Mouse (Mus musculus): ENCODE measurements at regions not wholly inside any gene's neighbourhood (a gene's known extent, or its start where the extent isn't known, plus 50 kb on each side); places are given as distances from the start of the nearest gene placed in this dataset.
A peak's percentile ranks its signal among the peaks of the same experiment; 100 is the strongest.

DNA sequence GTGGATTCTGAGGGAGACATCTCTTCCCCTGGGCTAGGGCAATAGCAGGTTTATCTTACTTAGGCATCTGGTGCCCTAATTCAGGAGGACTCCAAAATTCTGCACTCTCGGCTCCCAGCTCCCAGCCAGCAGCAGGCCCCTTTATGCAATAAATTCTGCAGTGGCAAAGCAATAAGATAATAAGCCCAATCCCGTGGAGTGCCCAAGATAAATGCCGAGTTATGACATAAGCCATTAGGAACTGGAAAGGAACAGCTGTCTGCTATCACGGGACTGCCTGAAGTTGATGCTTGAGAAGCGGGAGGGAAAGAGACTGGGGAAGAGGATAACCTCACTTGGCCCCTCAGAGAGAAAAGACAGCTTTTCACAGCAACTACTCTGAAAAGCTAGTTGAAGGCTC is 159.0 kb downstream of the 1190002N15Rik start:
- DNase-seq (ENCODE audit: low read depth), result no peak

DNA sequence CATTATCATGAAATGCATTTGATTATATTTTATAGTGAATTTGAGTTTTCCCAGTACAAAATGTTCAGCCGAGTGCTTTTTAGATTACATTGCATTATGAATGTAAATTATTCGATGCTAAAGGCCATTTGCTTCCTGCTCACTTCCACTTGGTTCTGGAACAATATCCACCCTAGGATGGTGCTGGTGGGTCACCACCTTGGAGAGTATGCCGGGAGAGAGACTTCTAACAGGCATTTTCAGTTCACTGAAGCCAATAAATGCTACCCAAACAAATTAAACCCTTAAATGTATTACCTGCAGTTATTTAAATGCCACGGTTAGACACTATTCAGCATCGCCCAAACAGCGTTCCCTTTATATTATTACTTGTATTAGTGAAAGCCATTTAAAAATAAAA is 159.6 kb downstream of the 1190002N15Rik start:
- DNase-seq (ENCODE audit: low read depth), result no peak

DNA sequence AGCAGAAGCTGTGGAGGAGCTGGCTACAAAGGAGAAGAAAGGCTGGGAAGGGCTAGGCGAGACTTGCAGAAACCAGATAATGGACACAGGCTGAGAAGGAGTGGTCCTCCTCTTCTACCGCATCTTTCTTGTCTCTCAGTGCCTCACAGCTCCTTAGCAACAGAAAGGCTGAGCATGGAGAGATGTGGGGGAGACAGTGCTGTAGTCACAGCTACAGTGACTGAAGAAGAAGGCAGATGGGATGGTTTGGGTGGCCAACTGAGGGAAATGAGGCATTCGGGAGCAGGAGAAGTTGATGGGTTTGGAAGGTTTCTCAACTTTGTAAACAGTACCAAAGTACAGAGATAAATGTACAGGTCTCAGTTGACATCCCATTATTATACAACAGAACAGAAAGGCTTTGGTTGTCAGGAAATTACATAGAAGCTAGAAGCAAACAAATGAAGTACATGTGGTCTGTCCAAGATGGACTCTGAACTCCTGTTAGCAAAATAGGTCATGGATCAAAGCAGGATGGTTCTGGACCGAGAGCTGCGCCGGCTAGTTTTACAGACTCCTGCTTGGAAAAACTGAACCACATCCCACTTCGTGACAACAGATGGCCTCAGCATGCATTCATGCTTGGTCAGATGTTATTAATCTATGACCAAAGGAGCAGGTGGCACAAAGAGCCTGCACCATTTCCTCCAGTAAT is 160.4 kb downstream of the 1190002N15Rik start:
- no peak for DNase-seq (ENCODE audit: low read depth)

DNA sequence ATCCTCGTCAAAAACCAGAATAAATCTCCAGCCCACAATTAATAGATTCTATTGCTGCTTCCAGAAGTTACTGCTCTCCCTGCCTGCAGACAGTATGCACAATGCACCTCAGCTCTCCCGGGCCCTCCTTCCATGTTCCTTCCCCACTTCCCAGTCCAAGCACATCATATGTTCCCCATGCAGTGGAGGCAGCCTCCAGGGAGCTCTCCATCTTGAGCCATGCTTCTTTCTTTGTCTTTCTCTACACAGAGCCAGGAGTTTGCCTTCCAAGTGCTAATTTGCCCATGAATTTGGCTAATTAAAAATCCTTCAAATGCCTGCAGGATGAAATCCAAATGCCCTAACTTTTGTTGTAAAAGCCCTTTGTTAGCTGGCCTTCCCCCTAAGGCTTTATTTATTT is 166.9 kb downstream of the 1190002N15Rik start:
- no peak for DNase-seq (ENCODE audit: low read depth)

DNA sequence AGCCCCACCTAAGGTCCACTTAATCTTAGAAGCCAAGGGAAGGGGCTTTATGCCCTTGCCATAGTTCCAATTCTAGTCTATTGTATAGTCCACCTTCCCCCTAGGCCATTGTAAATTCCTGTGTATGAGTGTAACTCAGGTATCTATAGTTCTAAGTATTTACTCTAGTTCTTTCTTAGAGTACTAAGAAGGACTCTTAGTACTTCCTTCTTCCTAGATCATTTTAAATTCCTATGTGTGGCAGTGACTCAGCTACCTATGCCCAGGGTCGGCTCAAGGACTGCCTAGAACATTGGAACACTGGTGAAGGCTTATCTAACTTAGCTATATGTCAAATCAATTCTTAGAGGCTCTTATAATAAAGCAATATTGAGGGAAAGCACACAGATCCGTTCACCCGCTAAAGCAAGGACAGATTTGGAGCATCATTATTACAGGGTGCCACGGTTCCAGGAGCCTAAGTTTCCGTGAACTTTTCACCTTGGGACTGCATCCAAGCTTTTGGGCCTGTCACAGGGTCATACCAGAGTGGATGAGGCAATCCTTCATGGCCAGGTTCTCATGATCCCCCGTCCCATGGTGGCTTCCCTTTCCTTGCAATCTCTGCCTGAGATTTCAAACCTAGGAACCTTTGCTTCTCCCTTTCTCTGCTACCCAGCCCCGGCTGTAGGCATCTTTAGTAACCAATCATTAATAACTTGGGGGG is 169.5 kb downstream of the 1190002N15Rik start:
- DNase-seq (ENCODE audit: low read depth), result no peak

DNA sequence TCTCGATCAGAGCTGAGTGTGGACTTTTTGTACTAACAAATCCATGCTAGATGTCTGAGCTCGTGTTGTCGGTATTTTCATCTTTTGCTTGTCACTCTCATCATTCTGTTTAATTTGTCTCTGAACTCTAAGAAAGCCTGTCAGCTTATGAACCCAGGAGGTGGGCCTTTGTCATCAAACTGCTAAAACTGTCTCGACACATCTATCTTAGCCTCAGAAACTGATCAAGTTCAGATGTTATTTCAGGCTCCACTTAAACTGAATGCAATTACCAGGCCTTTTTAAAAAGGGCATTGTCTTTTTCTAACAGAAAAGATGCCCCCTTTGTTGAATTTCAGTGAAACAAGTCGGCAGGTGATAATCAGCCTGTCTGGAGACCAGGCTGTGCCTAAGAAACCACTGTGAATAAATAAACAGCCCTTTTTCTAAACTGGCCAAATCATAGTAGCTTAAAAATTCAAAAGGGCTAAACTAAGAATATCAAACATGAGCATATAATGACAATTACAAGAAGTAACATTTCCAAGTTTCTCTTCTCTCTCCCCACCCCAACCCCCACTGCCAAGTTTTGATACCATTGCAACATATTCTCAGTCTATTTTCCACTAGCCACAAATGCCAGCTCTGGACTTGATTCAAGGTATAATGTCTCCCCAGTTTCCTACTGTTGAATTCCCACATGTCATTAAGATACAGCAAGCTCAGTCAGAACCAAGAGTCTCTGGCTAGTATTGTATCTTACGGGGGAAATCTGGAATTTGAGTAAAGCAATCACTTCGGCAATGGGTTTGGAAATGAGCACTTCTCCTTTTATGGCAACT is 175.8 kb downstream of the 1190002N15Rik start:
- no peak for DNase-seq (ENCODE audit: low read depth)

DNA sequence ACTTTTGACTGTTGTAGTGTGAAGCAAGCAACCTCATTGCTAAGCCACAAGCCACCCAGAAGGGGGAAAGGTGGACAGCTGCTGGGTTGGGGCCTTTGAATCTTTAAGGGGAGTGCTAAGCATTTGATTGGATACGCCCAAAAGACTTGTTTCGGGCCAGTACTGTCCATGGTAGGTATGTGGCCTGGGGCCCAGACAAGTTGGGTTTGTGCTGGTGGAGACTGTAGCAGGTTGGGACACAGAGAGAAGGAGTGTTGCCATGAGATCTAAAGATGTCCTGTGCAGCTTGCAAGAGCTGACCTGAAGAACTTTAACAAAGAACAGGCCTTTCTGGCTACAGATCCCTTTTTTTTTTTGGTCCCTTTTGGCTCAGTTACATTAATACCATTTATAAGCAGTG is 176.9 kb downstream of the 1190002N15Rik start:
- DNase-seq (ENCODE audit: low read depth), result no peak

DNA sequence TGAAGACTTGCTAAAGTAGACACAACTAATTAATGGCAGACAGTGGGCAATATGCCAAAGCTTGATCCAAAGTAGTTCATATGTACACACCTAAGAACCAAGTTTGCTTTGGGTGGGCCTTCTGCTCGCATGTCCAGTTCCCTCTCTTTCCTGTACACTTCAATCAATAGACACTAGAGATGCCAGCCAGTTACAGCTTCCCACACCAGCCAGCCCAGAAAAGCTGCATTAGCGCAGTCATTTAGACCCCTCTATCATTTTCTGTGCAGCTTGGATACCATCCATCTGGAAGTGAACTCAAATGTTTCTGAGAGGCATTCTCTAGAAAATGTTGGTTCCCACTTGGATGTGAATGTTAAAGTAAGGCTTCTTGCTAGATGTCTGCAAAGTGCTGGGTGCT is 179.7 kb downstream of the 1190002N15Rik start:
- no peak for DNase-seq (ENCODE audit: low read depth)

DNA sequence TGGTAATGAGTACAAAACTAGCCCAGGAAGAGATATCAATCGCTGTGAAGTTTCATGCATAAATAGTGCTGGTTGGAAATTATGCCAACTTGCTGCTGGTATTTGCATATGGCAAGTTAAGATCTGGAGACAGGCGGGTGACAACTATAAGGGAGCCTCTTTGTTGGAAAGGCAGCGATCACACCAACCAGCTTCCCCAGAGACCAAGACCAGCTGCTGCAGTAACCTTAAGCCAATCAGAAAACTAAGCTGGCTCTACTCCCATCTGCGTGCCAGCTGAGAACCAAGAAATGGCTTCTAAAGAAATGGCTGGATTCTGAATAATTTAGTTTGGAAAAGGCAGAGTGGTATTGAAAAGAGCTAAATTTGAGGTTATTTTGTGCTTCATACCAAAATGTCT is 195.9 kb downstream of the 1190002N15Rik start:
- DNase-seq (ENCODE audit: low read depth), result no peak

DNA sequence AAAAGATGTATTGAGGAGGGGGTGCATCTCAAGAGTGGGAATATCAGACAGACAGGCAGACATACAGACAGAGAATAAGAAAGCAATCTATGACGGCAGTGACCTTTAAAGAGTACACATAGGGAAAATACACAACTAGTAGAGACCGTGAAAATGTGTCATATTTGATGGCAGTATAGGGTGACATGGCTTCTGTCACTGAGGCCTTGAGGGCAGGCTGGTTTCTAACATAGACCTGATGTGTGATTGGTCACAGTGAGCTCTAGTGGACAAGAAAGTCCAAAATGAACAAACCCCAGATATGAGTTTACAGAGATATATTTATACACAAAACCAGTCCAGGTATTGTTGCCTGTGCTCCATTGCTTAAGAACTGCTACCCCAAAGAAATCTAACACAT is 196.3 kb downstream of the 1190002N15Rik start:
- DNase-seq (ENCODE audit: low read depth), result no peak

DNA sequence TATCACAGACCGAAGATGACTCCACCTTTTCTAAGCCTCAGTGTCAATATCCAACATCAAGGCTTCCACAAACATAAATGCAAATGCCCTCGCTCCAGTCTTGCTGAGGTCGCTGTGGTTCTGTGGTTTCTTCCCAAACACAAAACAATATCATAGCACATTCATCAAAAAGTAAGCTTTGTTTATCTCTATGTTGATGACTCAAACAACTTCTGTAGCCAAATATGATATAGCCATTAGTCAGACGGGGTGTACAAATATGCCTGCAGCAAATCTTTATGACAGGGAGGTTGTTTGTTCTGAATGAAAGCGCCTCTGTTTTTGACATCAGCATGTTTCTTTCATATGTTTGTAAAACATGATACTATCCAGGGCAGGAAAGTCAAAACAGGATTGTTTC is 204.4 kb downstream of the 1190002N15Rik start:
- DNase-seq (ENCODE audit: low read depth), result peak; percentile 5

DNA sequence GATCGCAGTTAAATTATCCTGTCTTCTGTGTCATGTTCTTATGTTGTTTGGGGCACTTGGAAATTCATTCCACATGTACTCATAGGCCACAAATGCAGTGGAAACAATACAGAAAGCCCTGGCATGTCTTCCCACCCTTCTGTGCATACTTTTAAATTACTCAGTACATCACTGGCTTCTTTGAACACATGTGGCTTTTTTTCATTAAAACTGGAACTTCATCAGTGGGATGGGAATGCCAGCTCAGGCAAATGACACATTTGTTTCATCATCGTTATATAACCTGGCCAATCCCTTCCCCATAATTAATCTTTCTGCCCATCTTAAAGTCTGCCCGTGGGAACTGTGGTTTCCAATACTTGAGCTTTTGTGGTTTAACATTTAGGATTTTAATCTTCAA is 214.9 kb downstream of the 1190002N15Rik start:
- DNase-seq (ENCODE audit: low read depth), result no peak

DNA sequence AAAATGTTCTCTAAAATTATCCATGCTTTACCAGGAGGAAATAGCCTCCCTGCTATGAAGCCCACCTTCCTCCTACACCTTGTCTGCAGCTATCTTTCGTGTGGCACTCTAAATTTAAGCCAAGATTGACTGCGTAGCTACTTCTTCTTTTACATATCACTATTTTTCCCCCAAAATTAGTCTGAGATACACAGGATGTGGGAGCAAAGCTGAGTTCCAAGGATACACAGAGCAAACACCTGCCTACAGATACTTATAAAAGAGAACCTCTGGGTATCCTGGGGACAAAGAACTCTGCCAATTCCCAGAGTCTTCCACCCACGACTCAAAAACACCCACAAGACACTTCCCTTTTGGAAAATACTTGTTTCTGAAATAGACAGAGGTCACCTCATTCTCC is 235.3 kb downstream of the 1190002N15Rik start:
- DNase-seq (ENCODE audit: low read depth), result no peak

DNA sequence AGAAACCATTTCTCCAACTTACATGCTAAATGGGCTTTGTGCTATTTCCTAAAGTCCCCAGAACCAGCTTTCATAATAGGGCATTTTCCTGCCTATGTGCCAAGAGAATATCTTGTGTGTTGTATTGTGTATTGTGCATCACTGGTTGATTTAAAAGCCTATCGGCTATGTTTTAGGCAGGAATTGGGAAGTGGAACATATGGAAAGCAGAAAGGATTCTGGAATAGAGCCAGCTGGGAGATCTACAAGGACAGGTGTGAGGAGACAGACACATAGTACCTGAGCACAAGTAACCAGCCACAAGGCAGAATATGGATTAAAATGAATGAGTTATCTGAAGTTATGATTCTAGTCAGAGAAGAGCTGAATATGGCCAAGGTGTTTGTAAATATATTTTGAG is 236.0 kb downstream of the 1190002N15Rik start:
- DNase-seq (ENCODE audit: low read depth), result no peak

DNA sequence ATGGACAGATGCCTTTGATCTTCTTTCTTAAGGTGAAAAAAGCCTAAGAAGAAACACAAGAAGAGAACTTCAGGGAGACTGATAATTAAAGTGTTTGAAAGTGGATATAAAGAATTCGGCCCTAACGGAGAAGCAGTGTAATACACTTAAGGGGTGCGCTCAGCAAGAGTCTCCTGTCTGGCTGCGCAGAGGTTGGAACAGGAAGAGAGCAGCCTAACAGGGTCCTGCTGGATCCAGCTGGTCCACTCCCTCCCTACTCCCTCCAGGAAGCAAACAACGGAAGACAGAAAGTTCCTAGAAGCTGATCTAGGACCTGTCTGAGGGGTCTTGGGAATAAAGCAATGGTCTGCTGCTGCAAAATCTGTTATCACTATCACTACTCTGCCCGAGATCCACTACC is 242.4 kb downstream of the 1190002N15Rik start:
- no peak for DNase-seq (ENCODE audit: low read depth)

DNA sequence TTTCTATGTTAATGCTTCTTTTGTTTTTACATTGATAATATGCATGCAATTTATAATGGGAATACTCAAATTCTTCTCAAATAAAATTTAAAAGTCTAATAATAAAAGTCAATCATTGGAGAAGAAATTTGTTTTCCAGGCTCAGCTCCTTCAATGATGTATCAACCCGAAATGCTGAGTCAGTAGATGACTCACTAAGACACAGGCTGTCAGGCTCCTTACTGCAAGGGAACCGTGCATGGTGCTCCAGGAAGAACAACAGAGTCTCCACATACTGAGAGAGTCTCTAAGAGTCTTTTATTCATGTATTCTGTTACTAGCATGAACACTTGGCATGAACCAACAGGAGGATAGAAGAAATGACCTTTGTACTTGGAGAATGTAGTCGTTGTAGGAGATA is 245.7 kb downstream of the 1190002N15Rik start:
- no peak for DNase-seq (ENCODE audit: low read depth)

DNA sequence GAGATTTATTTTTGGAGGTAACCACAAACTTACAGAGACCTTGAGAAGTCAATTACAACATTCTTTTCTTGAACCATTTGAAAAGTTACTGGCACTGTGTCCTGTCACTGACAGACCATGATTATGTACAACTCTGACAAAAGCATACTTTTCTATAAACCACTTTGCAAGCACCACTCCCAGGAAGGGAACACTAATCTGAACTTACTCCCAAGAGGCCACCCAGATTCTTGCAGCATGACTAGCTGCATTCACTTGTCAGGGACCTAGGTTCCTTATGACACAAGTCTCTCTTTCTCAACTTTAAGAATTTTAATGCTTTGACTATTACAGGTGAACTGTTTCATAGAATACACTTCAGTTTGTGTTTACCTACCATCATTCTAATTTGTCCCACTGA is 248.3 kb downstream of the 1190002N15Rik start:
- no peak for DNase-seq (ENCODE audit: low read depth)

DNA sequence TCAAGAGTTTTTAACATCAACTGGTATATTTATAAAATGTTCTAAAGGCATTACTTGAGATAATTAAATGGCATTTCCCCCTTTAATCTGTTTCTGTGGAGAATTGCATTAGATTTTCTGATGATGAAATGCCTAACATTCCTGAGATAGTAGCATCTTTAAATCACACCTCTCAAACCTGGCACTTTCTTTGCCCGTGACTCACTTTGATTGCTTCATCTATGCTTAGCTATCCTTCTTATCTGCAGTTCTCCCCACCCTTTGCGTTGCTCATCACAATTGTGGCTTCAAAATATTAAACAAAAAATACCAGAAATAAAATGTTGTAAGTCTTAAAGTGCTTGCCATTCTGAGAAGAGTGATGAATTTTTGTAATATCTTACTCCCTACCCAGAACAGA is 250.3 kb downstream of the 1190002N15Rik start:
- DNase-seq (ENCODE audit: low read depth), result no peak

DNA sequence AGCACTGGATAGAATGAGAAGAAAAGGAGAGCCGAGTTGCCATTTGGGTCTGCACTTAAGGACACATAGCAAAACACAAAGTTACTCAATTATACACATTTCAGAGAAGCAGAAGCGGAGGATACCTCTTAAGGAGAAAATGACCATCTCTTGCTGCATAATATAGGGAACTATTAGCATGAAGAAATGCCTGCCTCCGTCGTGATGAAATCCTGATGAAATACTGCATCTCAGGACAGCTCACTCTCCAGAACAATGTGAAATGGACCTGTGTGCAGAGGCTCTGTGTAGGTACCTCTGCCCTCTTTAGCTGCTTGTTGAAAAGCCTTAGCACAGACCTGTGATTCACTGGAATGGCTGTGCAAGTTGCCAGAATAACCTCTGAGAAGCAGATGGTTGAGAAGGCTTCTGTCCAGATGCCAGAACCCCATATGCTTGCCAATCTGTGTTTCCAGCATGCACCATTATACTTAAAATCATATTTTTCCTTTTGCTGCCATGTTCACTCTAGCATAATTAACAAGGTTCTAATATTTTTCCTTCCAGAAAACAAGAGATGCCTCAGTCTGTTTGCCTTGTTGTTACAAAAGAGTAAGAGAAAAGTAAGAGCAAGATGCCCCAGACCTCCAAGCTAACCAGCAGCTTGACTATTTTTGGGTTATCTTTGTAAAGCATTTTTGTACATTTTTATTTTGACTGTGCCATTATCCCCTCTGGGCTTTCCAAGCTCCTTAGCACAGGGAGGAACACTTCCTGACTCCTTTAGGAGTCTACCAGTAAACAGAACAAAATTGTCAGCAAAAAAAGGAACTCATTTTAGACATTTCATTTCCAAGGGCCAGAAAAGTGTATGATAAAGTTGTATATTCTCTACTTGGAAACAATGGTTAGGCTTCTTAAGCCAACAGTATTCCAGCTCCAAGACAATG is 259.0 kb downstream of the 1190002N15Rik start:
- DNase-seq (ENCODE audit: low read depth), result no peak

DNA sequence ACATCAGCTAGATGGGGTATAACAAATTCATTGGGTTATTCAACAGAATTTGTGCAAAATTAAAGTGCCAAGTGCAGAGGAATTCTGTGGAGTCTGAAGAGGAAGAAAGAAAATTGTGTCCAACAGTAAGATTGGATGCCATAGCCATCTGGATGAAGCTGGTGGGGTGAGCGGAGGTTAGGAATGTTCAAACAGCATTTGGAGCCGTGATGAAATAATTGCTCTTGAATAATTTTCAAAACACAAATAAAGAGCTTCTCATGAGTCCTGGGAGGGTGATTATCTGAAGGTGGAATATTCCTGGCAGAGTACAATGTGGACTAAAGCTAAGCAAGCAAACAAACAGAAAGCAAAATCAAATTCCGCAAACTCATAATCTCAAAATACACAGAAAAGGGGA is 260.8 kb downstream of the 1190002N15Rik start:
- no peak for DNase-seq (ENCODE audit: low read depth)

DNA sequence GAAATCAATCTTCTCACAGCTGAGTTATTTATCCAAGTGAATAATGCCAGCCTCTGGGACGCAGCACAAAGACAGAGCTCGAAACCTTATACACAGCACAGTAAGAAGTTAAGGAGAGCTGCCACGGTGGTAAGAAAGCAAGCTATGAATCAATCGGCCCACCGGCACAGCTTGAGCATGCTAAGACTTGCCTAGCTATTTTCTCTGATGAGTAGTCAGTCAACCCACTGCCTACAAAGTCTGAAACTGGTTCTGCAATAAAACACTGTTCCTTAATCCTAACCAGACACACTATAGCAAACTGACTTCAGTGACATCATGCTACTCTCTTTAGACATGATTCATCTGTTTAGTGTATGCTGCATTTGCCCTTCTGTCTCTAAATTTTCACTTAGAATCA is 268.7 kb downstream of the 1190002N15Rik start:
- no peak for DNase-seq (ENCODE audit: low read depth)

DNA sequence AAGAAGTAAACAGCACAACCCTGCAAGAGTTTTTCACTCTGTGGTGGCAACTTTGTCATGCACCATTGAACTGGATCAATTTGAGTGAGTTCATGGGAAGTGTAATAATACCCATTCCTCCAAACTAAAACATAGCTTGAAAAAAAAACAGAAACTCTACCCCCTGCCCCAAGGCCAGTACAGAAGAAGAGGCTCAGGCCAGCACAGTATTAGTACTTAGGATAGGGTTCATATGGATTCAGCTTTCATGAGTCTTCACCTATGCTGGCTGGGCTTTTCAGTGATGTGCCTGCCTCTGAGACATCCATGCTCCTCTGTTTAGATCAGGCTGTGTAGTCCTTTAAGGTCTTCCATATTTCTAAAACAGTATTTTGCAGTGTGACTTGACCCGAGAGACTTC is 270.6 kb downstream of the 1190002N15Rik start:
- no peak for DNase-seq (ENCODE audit: low read depth)

All from NIH3T3 (cell line).